Mouse (Mus musculus): ENCODE results near the gene Cdc20b. TPM values are rescaled to one million over a fixed set of nuclear protein-coding genes. Genes with fewer than 3 reads are reported as not detected.

Gene Cdc20b
- polyA plus RNA-seq, 1 experiment = 0.04 TPM

- Histone ChIP-seq H3ac (ENCODE audit: control insufficient read depth, insufficient read length, low read depth) (no peak overlapping the region), H3K27me3 (ENCODE audit: control insufficient read depth, insufficient read depth, insufficient read length) (no peaks in the 10 kb centered on the region), H3K79me2 (ENCODE audit: control insufficient read depth, insufficient read depth) (no peaks in the 10 kb centered on the region), H3K4me3 (ENCODE audit: insufficient read depth, poor library complexity, severe bottlenecking) (no peak overlapping the region), H3K79me3 (ENCODE audit: low read depth) (no peaks in the 10 kb centered on the region), H3K36me3 (ENCODE audit: control insufficient read depth, insufficient read depth) (no peaks in the 10 kb centered on the region)
- no peak for TF ChIP-seq USF1 (IDR thresholded peaks at IDR 0.05; ENCODE audit: low read depth)
- TF ChIP-seq MYOG (IDR thresholded peaks at IDR 0.05; ENCODE audit: control insufficient read depth, extremely low read depth, insufficient read length) = no peak
- TF ChIP-seq MAX (IDR thresholded peaks at IDR 0.05) = no peak
- TF ChIP-seq MYOD1 (IDR thresholded peaks at IDR 0.05; ENCODE audit: control insufficient read depth, insufficient read length, low read depth) = no peak
- no peak for TF ChIP-seq FOSL1 (IDR thresholded peaks at IDR 0.05; ENCODE audit: insufficient read depth, low read length, poor library complexity, severe bottlenecking)
- no peak for TF ChIP-seq CTCF (IDR thresholded peaks at IDR 0.05; ENCODE audit: control insufficient read depth, insufficient read depth, insufficient read length)
- TF ChIP-seq CEBPB (IDR thresholded peaks at IDR 0.05; ENCODE audit: low read depth) = no peak
Observed at GRCm38 (mm10) chr13:113087226-113088017, 52.5 kb downstream of the Cdc20b start.

GRCm38 (mm10) chr13:113090489-113090888 is 55.6 kb downstream of the Cdc20b start:
- Histone ChIP-seq H3K79me2 (ENCODE audit: control insufficient read depth, insufficient read depth) (no peaks in the 10 kb centered on the region), H3K4me3 (ENCODE audit: insufficient read depth, poor library complexity, severe bottlenecking) (no peak overlapping the region), H3K36me3 (ENCODE audit: control insufficient read depth, insufficient read depth) (no peaks in the 10 kb centered on the region), H3K27me3 (ENCODE audit: control insufficient read depth, insufficient read depth, insufficient read length) (no peaks in the 10 kb centered on the region), H3K79me3 (ENCODE audit: low read depth) (no peaks in the 10 kb centered on the region), H3ac (ENCODE audit: control insufficient read depth, insufficient read length, low read depth) (no peak overlapping the region)
- TF ChIP-seq FOSL1 (IDR thresholded peaks at IDR 0.05; ENCODE audit: insufficient read depth, low read length, poor library complexity, severe bottlenecking) (no peak), MYOG (IDR thresholded peaks at IDR 0.05; ENCODE audit: control insufficient read depth, extremely low read depth, insufficient read length) (no peak), MYOD1 (IDR thresholded peaks at IDR 0.05; ENCODE audit: control insufficient read depth, insufficient read length, low read depth) (no peak), CTCF (IDR thresholded peaks at IDR 0.05; ENCODE audit: control insufficient read depth, insufficient read depth, insufficient read length) (no peak)

GRCm38 (mm10) chr13:113094618-113095017 is 59.7 kb downstream of the Cdc20b start:
- Histone ChIP-seq H3K27me3 (ENCODE audit: control insufficient read depth, insufficient read depth, insufficient read length) (no peaks in the 10 kb centered on the region), H3K79me3 (ENCODE audit: low read depth) (no peaks in the 10 kb centered on the region), H3K36me3 (ENCODE audit: control insufficient read depth, insufficient read depth) (no peaks in the 10 kb centered on the region), H3ac (ENCODE audit: control insufficient read depth, insufficient read length, low read depth) (no peak overlapping the region), H3K4me3 (ENCODE audit: insufficient read depth, poor library complexity, severe bottlenecking) (no peak overlapping the region), H3K79me2 (ENCODE audit: control insufficient read depth, insufficient read depth) (no peaks in the 10 kb centered on the region)
- TF ChIP-seq MYOD1 (IDR thresholded peaks at IDR 0.05; ENCODE audit: control insufficient read depth, insufficient read length, low read depth) (no peak), MAX (IDR thresholded peaks at IDR 0.05) (no peak), MYOG (IDR thresholded peaks at IDR 0.05; ENCODE audit: control insufficient read depth, extremely low read depth, insufficient read length) (no peak)

- H3K27me3 ChIP-seq (ENCODE audit: control insufficient read depth, insufficient read depth, insufficient read length) = no peaks in the 10 kb centered on the region
- no peak overlapping the region for H3K4me3 ChIP-seq (ENCODE audit: insufficient read depth, poor library complexity, severe bottlenecking)
- no peaks in the 10 kb centered on the region for H3K79me3 ChIP-seq (ENCODE audit: low read depth)
- H3ac ChIP-seq (ENCODE audit: control insufficient read depth, insufficient read length, low read depth) = no peak overlapping the region
- H3K36me3 ChIP-seq (ENCODE audit: control insufficient read depth, insufficient read depth) = no peaks in the 10 kb centered on the region
- TF ChIP-seq FOSL1 (IDR thresholded peaks at IDR 0.05; ENCODE audit: insufficient read depth, low read length, poor library complexity, severe bottlenecking) (no peak), MYOD1 (IDR thresholded peaks at IDR 0.05; ENCODE audit: control insufficient read depth, insufficient read length, low read depth) (no peak), CTCF (IDR thresholded peaks at IDR 0.05; ENCODE audit: control insufficient read depth, insufficient read depth, insufficient read length) (no peak), MAX (IDR thresholded peaks at IDR 0.05) (no peak), CEBPB (IDR thresholded peaks at IDR 0.05; ENCODE audit: low read depth) (no peak), MYOG (IDR thresholded peaks at IDR 0.05; ENCODE audit: control insufficient read depth, extremely low read depth, insufficient read length) (no peak), USF1 (IDR thresholded peaks at IDR 0.05; ENCODE audit: low read depth) (no peak)
- H3K79me2 ChIP-seq (ENCODE audit: control insufficient read depth, insufficient read depth) = no peaks in the 10 kb centered on the region
Observed at GRCm38 (mm10) chr13:113097011-113097410, 62.1 kb downstream of the Cdc20b start.

- TF ChIP-seq CEBPB (IDR thresholded peaks at IDR 0.05; ENCODE audit: low read depth) (no peak), CTCF (IDR thresholded peaks at IDR 0.05; ENCODE audit: control insufficient read depth, insufficient read depth, insufficient read length) (no peak), FOSL1 (IDR thresholded peaks at IDR 0.05; ENCODE audit: insufficient read depth, low read length, poor library complexity, severe bottlenecking) (no peak)
- H3K79me3 ChIP-seq (ENCODE audit: low read depth) = no peaks in the 10 kb centered on the region
- H3K4me3 ChIP-seq (ENCODE audit: insufficient read depth, poor library complexity, severe bottlenecking) = no peak overlapping the region
- H3ac ChIP-seq (ENCODE audit: control insufficient read depth, insufficient read length, low read depth) = no peak overlapping the region
- no peaks in the 10 kb centered on the region for H3K27me3 ChIP-seq (ENCODE audit: control insufficient read depth, insufficient read depth, insufficient read length)
- H3K36me3 ChIP-seq (ENCODE audit: control insufficient read depth, insufficient read depth) = no peaks in the 10 kb centered on the region
- H3K79me2 ChIP-seq (ENCODE audit: control insufficient read depth, insufficient read depth) = no peaks in the 10 kb centered on the region
Observed at GRCm38 (mm10) chr13:113098406-113098805, 63.5 kb downstream of the Cdc20b start.

GRCm38 (mm10) chr13:113100879-113101278 is 66.0 kb downstream of the Cdc20b start, which contains the start of gene Gzma:
Gene Gzma, minus strand, starts transcription at chr13:113100981.
- H3K27me3 ChIP-seq (ENCODE audit: control insufficient read depth, insufficient read depth, insufficient read length) = no peaks in the 10 kb centered on the region

More at GRCm38 (mm10) chr13:113100879-113101278, 66.0 kb downstream of the Cdc20b start, which contains the start of gene Gzma:
- Histone ChIP-seq H3K79me3 (ENCODE audit: low read depth) (no peaks in the 10 kb centered on the region), H3ac (ENCODE audit: control insufficient read depth, insufficient read length, low read depth) (no peak within 1 kb of the TSS), H3K79me2 (ENCODE audit: control insufficient read depth, insufficient read depth) (no peaks in the 10 kb centered on the region), H3K36me3 (ENCODE audit: control insufficient read depth, insufficient read depth) (no peaks in the 10 kb centered on the region), H3K4me3 (ENCODE audit: insufficient read depth, poor library complexity, severe bottlenecking) (no peak within 1 kb of the TSS)
- no peak for TF ChIP-seq USF1 (IDR thresholded peaks at IDR 0.05; ENCODE audit: low read depth)
- no peak for TF ChIP-seq FOSL1 (IDR thresholded peaks at IDR 0.05; ENCODE audit: insufficient read depth, low read length, poor library complexity, severe bottlenecking)
- TF ChIP-seq MYOG (IDR thresholded peaks at IDR 0.05; ENCODE audit: control insufficient read depth, extremely low read depth, insufficient read length) = no peak
- no peak for TF ChIP-seq CTCF (IDR thresholded peaks at IDR 0.05; ENCODE audit: control insufficient read depth, insufficient read depth, insufficient read length)
- TF ChIP-seq MAX (IDR thresholded peaks at IDR 0.05) = no peak
- no peak for TF ChIP-seq CEBPB (IDR thresholded peaks at IDR 0.05; ENCODE audit: low read depth)
- no peak for TF ChIP-seq MYOD1 (IDR thresholded peaks at IDR 0.05; ENCODE audit: control insufficient read depth, insufficient read length, low read depth)

All from C2C12 (cell line).